Comparison of ENCODE assay signal across 8 mouse cellular contexts in the genomic region with DNA sequence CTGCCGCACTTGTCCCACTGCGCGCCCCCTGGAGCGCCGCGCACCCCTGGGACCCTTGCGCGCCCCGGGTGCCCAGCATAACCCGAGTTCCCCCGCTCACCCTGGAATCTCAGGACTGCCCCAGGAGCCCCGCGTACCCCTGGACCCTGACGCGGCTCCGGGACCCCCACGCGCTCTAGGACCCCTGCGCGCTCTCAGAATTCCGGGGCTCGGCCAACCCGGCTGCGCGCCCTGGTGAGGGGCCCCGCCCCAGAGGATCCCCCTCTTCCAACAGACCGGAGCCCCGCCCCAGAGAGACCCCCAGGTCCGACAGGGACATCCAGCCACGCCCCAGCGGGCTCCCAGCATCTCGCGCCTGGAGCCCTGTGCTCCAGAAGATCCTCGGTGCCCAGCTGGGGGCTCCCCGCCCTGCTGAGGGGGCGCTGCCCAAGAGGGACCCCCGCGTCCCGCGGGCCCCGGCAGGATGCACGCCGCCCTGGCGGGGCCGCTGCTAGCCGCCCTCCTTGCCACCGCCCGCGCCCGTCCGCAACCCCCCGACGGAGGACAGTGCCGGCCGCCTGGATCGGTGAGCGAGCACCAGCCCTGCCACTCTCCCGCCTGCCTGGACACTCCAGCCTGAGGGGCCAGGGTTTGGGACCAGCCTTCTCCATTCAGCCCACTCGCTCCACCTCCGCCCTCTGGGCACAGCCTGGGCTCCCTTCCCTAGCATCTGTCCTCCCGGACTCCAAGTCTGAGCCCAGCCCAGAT. TPM values are rescaled to one million over a fixed set of nuclear protein-coding genes. Genes with fewer than 3 reads are reported as not detected.
DNase-seq lines count a peak whose midpoint lies in the region; ATAC-seq and TF ChIP-seq lines count a peak whose summit lies in the region.
"Had no signal": no experiment of that assay in that cellular context is flagged by ENCODE, and none has a peak within 500 bp of the region (broad histone marks: within the 10 kb centered on the region; RNA-seq: fewer than 3 reads in every experiment).

Gene Trabd2b, plus strand, starts transcription at position 370 of the 747 bp plus-strand sequence.

- TF ChIP-seq CTCF in thymus, adult 2 months (IDR thresholded peaks at IDR 0.05; ENCODE audit: borderline replicate concordance, control insufficient read depth, extremely low read depth, insufficient read depth, low read length, poor library complexity), result no peak

- peaks cover 3% of the 10 kb centered on the region; the same call in 1 of the 2 replicates for H3K4me1 ChIP-seq in thymus, adult 2 months (replicated peaks; ENCODE audit: control insufficient read depth, insufficient read depth, low read length)
- H3K4me1 ChIP-seq in embryonic facial prominence, embryonic 10.5 days, result peaks cover 52% of the 10 kb centered on the region
- peaks cover 47% of the 10 kb centered on the region for H3K4me1 ChIP-seq in limb, embryonic 10.5 days
- peaks cover 4% of the 10 kb centered on the region; the same call in 1 of the 2 replicates for H3K4me1 ChIP-seq in neural tube, embryonic 14.5 days (ENCODE audit: control insufficient read depth, insufficient read depth, low read length)

- no peak for TF ChIP-seq POLR2A in thymus, adult 2 months (IDR thresholded peaks at IDR 0.05; ENCODE audit: control insufficient read depth, extremely low read depth, insufficient read depth, low read length, poor library complexity)

- H3K9me3 ChIP-seq in embryonic facial prominence, embryonic 10.5 days, result no peaks in the 10 kb centered on the region
- no peaks in the 10 kb centered on the region for H3K9me3 ChIP-seq in limb, embryonic 10.5 days (replicated peaks)
- no peaks in the 10 kb centered on the region for H3K9me3 ChIP-seq in neural tube, embryonic 14.5 days (ENCODE audit: control insufficient read depth, low read length)

- 8% methylated on average over 61 of the region's 61 CpGs for WGBS in thymus, adult 2 months
- WGBS in embryonic facial prominence, embryonic 10.5 days, result 1% methylated on average over 61 of the region's 61 CpGs
- under 1% methylated on average over 61 of the region's 61 CpGs for WGBS in limb, embryonic 10.5 days
- WGBS in neural tube, embryonic 14.5 days, result under 1% methylated on average over 53 of the region's 61 CpGs

- H3K4me2 ChIP-seq in neural tube, embryonic 14.5 days (ENCODE audit: low read depth, low read length), result peak within 1 kb of the TSS; percentile 93

- peak within 1 kb of the TSS; percentile 72 for H3K9ac ChIP-seq in neural tube, embryonic 14.5 days (replicated peaks; ENCODE audit: low read depth, low read length)

- no peaks in the 10 kb centered on the region for H3K36me3 ChIP-seq in thymus, adult 2 months (ENCODE audit: control insufficient read depth, insufficient read depth, low read length)
- H3K36me3 ChIP-seq in embryonic facial prominence, embryonic 10.5 days (replicated peaks), result no peaks in the 10 kb centered on the region
- no peaks in the 10 kb centered on the region for H3K36me3 ChIP-seq in limb, embryonic 10.5 days
- no peaks in the 10 kb centered on the region for H3K36me3 ChIP-seq in neural tube, embryonic 14.5 days (ENCODE audit: control insufficient read depth, insufficient read depth, low read length)

- peak within 1 kb of the TSS; percentile 38 for H3K4me3 ChIP-seq in thymus, adult 2 months (ENCODE audit: control insufficient read depth, insufficient read depth, low read length)
- peak within 1 kb of the TSS; percentile 86 for H3K4me3 ChIP-seq in embryonic facial prominence, embryonic 10.5 days
- peak within 1 kb of the TSS; percentile 83 for H3K4me3 ChIP-seq in limb, embryonic 10.5 days
- peak within 1 kb of the TSS; percentile 69 for H3K4me3 ChIP-seq in neural tube, embryonic 14.5 days (ENCODE audit: low read depth, low read length)

- DNase-seq in thymus, adult 2 months, result peak; percentile 6
- DNase-seq in thymus, adult 18-20 months, result no peak
- peak; percentile 63 for DNase-seq in embryonic facial prominence, embryonic 10.5 days (ENCODE audit: low spot score)
- DNase-seq in heart, postnatal 25 days (ENCODE audit: low spot score), result peak; percentile 17
- DNase-seq in limb, embryonic 10.5 days (ENCODE audit: low spot score), result peak; percentile 69

- H3K27ac ChIP-seq in thymus, adult 2 months (ENCODE audit: control insufficient read depth, insufficient read depth, low read length), result no peak within 1 kb of the TSS
- peak within 1 kb of the TSS; percentile 90 for H3K27ac ChIP-seq in embryonic facial prominence, embryonic 10.5 days (replicated peaks)
- H3K27ac ChIP-seq in limb, embryonic 10.5 days, result peak within 1 kb of the TSS; percentile 88
- no peak within 1 kb of the TSS; the same call in 1 of the 2 replicates for H3K27ac ChIP-seq in neural tube, embryonic 14.5 days (ENCODE audit: low read depth, low read length)

- intact Hi-C loops in heart, postnatal 25 days (cut with DNase I), result loop anchor here (5.0 kb wide), 3 partner anchors 36 to 59 kb away; no protein-coding TSS in a partner anchor

- peak; percentile 64 for ATAC-seq in neural tube, embryonic 14.5 days (ENCODE audit: low read depth)
- no peak for ATAC-seq in inflammation-experienced regulatory T-cells, adult 6 months

- peaks cover 12% of the 10 kb centered on the region; the same call in 1 of the 2 replicates for H3K27me3 ChIP-seq in thymus, adult 2 months (ENCODE audit: control insufficient read depth, insufficient read depth, low read length)
- H3K27me3 ChIP-seq in embryonic facial prominence, embryonic 10.5 days (replicated peaks; ENCODE audit: low read depth, poor library complexity, severe bottlenecking), result peaks cover 77% of the 10 kb centered on the region
- H3K27me3 ChIP-seq in limb, embryonic 10.5 days (ENCODE audit: low read depth, poor library complexity, severe bottlenecking), result peaks cover 82% of the 10 kb centered on the region
- peaks cover 8% of the 10 kb centered on the region for H3K27me3 ChIP-seq in neural tube, embryonic 14.5 days (ENCODE audit: control insufficient read depth, insufficient read depth, low read length)

RNA-seq across cellular contexts. Expression of gene Trabd2b, which starts in this region (rescaled TPM):
- polyA plus RNA-seq in thymus, adult 2 months (2012; rRNA removed), result 0.88 and 1.5 TPM in 2 replicates
- 0.80 and 0.81 TPM in 2 replicates for polyA plus RNA-seq in embryonic facial prominence, embryonic 10.5 days (2016; fragmentation: Nextera tagmentation; extraction: Ambion mirVana)
- total RNA-seq in heart, postnatal 25 days (2021), result 10 to 100 TPM; 53.5 to 62.8 TPM
- polyA plus RNA-seq in limb, embryonic 10.5 days (2016; fragmentation: Nextera tagmentation; extraction: Ambion mirVana), result 0.34 and 0.56 TPM in 2 replicates
- 0.56 and 1.1 TPM in 2 replicates for polyA plus RNA-seq in neural tube, embryonic 14.5 days (2014; fragmentation: Nextera tagmentation; extraction: Ambion mirVana)
- not detected for polyA plus RNA-seq in inflammation-experienced regulatory T-cells, adult 6 months (2017; shearing (Covaris generic))
- total RNA-seq: common myeloid progenitor, adult 5-6 weeks had no signal

Comparison
In these comparisons a context has a peak if more than half of its experiments do, and no peak if none do; other contexts are left out.
1. DNase-seq: peak in thymus, adult 2 months (single experiment) and heart, postnatal 25 days (single experiment); none in thymus, adult 18-20 months (0 of 2).
2. Peak in DNase-seq, H3K4me3 ChIP-seq and H3K27ac ChIP-seq in embryonic facial prominence, embryonic 10.5 days; RNA of the gene not detected or under 1 TPM.
3. Peak in DNase-seq, H3K4me3 ChIP-seq and H3K27ac ChIP-seq in limb, embryonic 10.5 days; RNA of the gene not detected or under 1 TPM.
4. Peak in every context shown above with its lines, with median percentiles within 50 percentile points of each other: H3K4me3 ChIP-seq.